Mouse (Mus musculus): Measurements from ENCODE around the gene Tbc1d1. TPM values are rescaled to one million over a fixed set of nuclear protein-coding genes. Genes with fewer than 3 reads are reported as not detected.
"Not testable (repeated sequence)": the region's sequence is repeated elsewhere in the genome, so short reads cannot be mapped to it uniquely, and the experiment has no call there.

The Tbc1d1 gene
- total RNA-seq, 2 experiments from 2014 or later: 11.0 to 13.3 TPM

- peak; percentile 53 to 56 for DNase-seq
Observed at GRCm38 (mm10) chr5:64360147-64360875, 204.2 kb downstream of the Tbc1d1 start.

- DNase-seq: not testable (repeated sequence)
Observed at GRCm38 (mm10) chr5:64360876-64361268, 204.8 kb downstream of the Tbc1d1 start.

- DNase-seq: no peak
Observed at GRCm38 (mm10) chr5:64363859-64364406, 207.8 kb downstream of the Tbc1d1 start.

- DNase-seq: peak; percentile 79 to 90
Observed at GRCm38 (mm10) chr5:64364432-64365125, 208.5 kb downstream of the Tbc1d1 start.

GRCm38 (mm10) chr5:64365187-64366066 lies 209.3 kb downstream of the Tbc1d1 start:
- DNase-seq: peak in 1 of 2 experiments; percentile 46

GRCm38 (mm10) chr5:64366113-64366512 lies 210.0 kb downstream of the Tbc1d1 start:
- peak; percentile 38 to 52 for DNase-seq

GRCm38 (mm10) chr5:64367426-64367825 lies 211.3 kb downstream of the Tbc1d1 start:
- DNase-seq: peak; percentile 87 to 90

GRCm38 (mm10) chr5:64371331-64371831 lies 215.3 kb downstream of the Tbc1d1 start:
- DNase-seq: peak; percentile 30 to 58

GRCm38 (mm10) chr5:64372292-64372961 lies 216.3 kb downstream of the Tbc1d1 start:
- no peak for DNase-seq

GRCm38 (mm10) chr5:64373695-64374094 lies 217.6 kb downstream of the Tbc1d1 start:
- DNase-seq: no peak

- no peak for DNase-seq
Observed at GRCm38 (mm10) chr5:64375851-64376250, 219.7 kb downstream of the Tbc1d1 start.

- DNase-seq: no peak
Observed at GRCm38 (mm10) chr5:64376466-64376865, 220.4 kb downstream of the Tbc1d1 start.

GRCm38 (mm10) chr5:64377705-64378104 lies 221.6 kb downstream of the Tbc1d1 start:
- no peak for DNase-seq

- DNase-seq: peak; percentile 57 to 83
Observed at GRCm38 (mm10) chr5:64378591-64379275, 222.6 kb downstream of the Tbc1d1 start.

GRCm38 (mm10) chr5:64379829-64380228 lies 223.7 kb downstream of the Tbc1d1 start:
- DNase-seq: no peak

- DNase-seq: peak; percentile 62 to 78
Observed at GRCm38 (mm10) chr5:64380698-64381375, 224.7 kb downstream of the Tbc1d1 start.

GRCm38 (mm10) chr5:64381538-64381937 lies 225.4 kb downstream of the Tbc1d1 start:
- peak in 1 of 2 experiments; percentile 38 for DNase-seq

GRCm38 (mm10) chr5:64382451-64383057 lies 226.4 kb downstream of the Tbc1d1 start:
- DNase-seq: peak; percentile 88 to 92

- no peak for DNase-seq
Observed at GRCm38 (mm10) chr5:64383215-64383614, 227.1 kb downstream of the Tbc1d1 start.

- no peak for DNase-seq
Observed at GRCm38 (mm10) chr5:64384546-64384945, 228.4 kb downstream of the Tbc1d1 start.
